Mouse (Mus musculus): ENCODE results near the gene Ccnt2. TPM values are rescaled to one million over a fixed set of nuclear protein-coding genes. Genes with fewer than 3 reads are reported as not detected.

Ccnt2 gene
- polyA plus RNA-seq, 1 experiment from 2014 or later: 34.1 TPM

DNA sequence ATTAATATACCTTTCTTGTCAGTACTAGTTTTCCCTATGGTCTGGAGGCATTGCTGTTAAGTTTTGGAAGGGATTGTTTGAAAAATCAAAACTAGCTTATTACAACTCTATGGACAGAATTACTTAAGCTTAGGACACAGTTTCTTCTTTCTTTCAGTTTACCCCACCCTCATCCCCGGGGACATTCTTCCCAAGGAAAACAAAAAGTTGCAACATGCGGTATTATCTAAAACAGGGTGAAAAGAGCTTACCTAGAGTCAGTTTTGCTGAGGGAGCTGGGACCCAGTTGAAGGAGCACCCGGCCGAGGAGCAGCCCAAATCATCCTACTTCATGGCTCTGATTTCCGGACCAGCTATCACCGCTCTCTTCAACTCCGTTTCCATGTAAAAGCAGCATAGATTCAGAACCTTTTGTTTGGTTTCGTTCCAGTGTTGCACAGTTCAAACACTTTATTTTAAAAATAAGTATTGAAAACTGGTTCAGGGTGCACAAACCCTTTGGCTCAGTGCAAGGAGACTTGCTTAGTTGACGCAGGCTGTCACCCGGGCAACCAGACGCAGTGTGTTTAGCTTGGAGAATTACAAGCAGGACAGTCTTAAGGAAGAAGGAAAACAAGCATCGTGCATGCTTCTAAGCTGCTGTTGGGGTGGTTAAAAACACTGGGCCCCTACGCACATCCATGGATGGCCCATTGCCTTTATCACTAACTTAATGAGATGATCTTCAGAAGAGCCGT, 80.7 kb downstream of the Ccnt2 start, which contains the start of gene Map3k19:
Gene Map3k19, minus strand, starts transcription at position 546 of the 737 bp plus-strand sequence.
- Histone ChIP-seq H3K9me3 (replicated peaks; ENCODE audit: low read length) (no peaks in the 10 kb centered on the region), H3K9ac (ENCODE audit: low read depth, low read length) (no peak within 1 kb of the TSS), H3K27ac (no peak within 1 kb of the TSS), H3K36me3 (ENCODE audit: insufficient read depth, low read length) (no peaks in the 10 kb centered on the region), H3K4me2 (ENCODE audit: low read length) (no peak within 1 kb of the TSS), H3K27me3 (ENCODE audit: insufficient read depth, low read length) (no peaks in the 10 kb centered on the region), H3K4me3 (replicated peaks; ENCODE audit: low read depth, low read length) (no peak within 1 kb of the TSS), H3K4me1 (replicated peaks; ENCODE audit: insufficient read depth, low read length) (no peaks in the 10 kb centered on the region)
- DNase-seq (ENCODE audit: low spot score): no peak
- WGBS: 78% methylated on average over 14 of the region's 14 CpGs
- TF ChIP-seq CTCF (IDR thresholded peaks at IDR 0.05; ENCODE audit: low read depth): no peak
- ATAC-seq (replicated peaks; ENCODE audit: low FRiP score, low read depth): no peak

Other genes starting within 250 kb of the Ccnt2 start
- 1.4 and 2.1 TPM in 2 replicates for gene Tmem163, start 94.6 kb upstream of the Ccnt2 start, polyA plus RNA-seq (2015; fragmentation: Nextera tagmentation; extraction: Ambion mirVana)
- 6.1 and 9.3 TPM in 2 replicates for gene Acmsd, start 44.8 kb upstream of the Ccnt2 start, polyA plus RNA-seq (2015; fragmentation: Nextera tagmentation; extraction: Ambion mirVana)
- not detected in 2 replicates for gene Map3k19, start 80.9 kb downstream of the Ccnt2 start, polyA plus RNA-seq (2015; fragmentation: Nextera tagmentation; extraction: Ambion mirVana)
- gene Rab3gap1, start 94.6 kb downstream of the Ccnt2 start, polyA plus RNA-seq (2015; fragmentation: Nextera tagmentation; extraction: Ambion mirVana): 18.2 and 20.0 TPM in 2 replicates